Mouse (Mus musculus) monocyte, adult 59 days (primary cell): ENCODE data around the gene Arid5b. TPM values are rescaled to one million over a fixed set of nuclear protein-coding genes. Genes with fewer than 3 reads are reported as not detected.

Experiments used
- total RNA-seq, 2 experiments: library from RNA; stranded (reverse); gene quantifications; one replicate each; pipeline ENCODE4 v1.2.4; 2023

The Arid5b gene
- total RNA-seq = 10 to 100 TPM; 31.6 to 32.2 TPM

GRCm38 (mm10) chr10:68278632-68279361 is at the start of gene Arid5b:
TSS of gene Arid5b (minus strand) at chr10:68278740.

